Mouse (Mus musculus) kidney, adult 2 months (tissue): ENCODE data around the gene Slc7a9.

ENCODE experiments used
- CTCF ChIP-seq: fragments of 200-500 bp; conservative IDR thresholded peaks from 2 replicates; pipeline ENCODE4 v1.5.1; 2011; ENCODE audit warnings: low read depth, mild to moderate bottlenecking, control low read depth, low read length, moderate library complexity, mixed read lengths; ENCODE audit not compliant: insufficient read depth, insufficient read length
- POLR2A ChIP-seq: fragments of 200-500 bp; IDR thresholded peaks from one replicate; pipeline ENCODE4 v1.6.1; 2011; ENCODE audit warnings: low read depth, low read length, control low read depth

GRCm38 (mm10) chr7:35485126-35485525, 36.5 kb downstream of the Slc7a9 start:
- TF ChIP-seq CTCF (no peak), POLR2A (no peak)
